32 mouse cellular contexts compared by ENCODE assay signal in the genomic region with DNA sequence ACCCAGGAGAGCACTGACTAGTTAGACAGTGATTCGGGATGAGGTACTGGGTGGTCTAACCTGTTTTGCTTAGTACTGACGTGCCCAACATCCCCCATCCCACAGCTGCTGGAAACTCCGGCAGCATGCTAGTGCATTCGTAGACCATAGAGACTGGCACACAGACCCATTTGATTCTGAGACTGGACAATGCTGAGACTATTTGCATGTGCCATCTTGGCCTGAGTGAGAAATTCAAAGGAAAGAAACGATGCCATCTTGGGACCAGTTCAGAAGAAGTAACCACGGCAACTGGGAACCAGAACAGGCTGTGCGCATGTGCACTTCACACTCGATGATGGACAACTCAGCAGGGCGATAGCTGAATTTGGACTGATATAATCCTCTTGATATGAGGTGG.
DNase-seq lines count a peak whose midpoint lies in the region; ATAC-seq and TF ChIP-seq lines count a peak whose summit lies in the region.
"Had no signal": no experiment of that assay in that cellular context is flagged by ENCODE, and none has a peak within 500 bp of the region (broad histone marks: within the 10 kb centered on the region; RNA-seq: fewer than 3 reads in every experiment).

No protein-coding gene starts in this region.

- no peak overlapping the region for H3K9ac ChIP-seq in hindbrain, postnatal 0 days (replicated peaks; ENCODE audit: low read length)
- no peak overlapping the region for H3K9ac ChIP-seq in hindbrain, embryonic 14.5 days
- H3K9ac ChIP-seq: embryonic facial prominence, embryonic 15.5 days; forebrain, embryonic 13.5 days; liver, embryonic 12.5 days; midbrain, embryonic 15.5 days had no signal

- no peaks in the 10 kb centered on the region for H3K36me3 ChIP-seq in hindbrain, postnatal 0 days (ENCODE audit: insufficient read depth, low read length)
- no peaks in the 10 kb centered on the region for H3K36me3 ChIP-seq in hindbrain, embryonic 14.5 days (replicated peaks; ENCODE audit: control insufficient read depth, insufficient read depth)
- H3K36me3 ChIP-seq: midbrain, embryonic 15.5 days had no signal

- peak; percentile 37 to 38 for DNase-seq in cerebellum, postnatal 14 days
- DNase-seq in hindbrain, postnatal 0 days (ENCODE audit: low spot score) = peak; percentile 72
- DNase-seq in hindbrain, embryonic 14.5 days (ENCODE audit: low spot score) = no peak
- DNase-seq in left cerebral cortex, postnatal 4 days = peak; percentile 35
- no peak for DNase-seq in left cerebral cortex, adult 18-20 months (ENCODE audit: low spot score in 2 of 2)
- peak; percentile 17 for DNase-seq in right cerebral cortex, postnatal 4 days
- DNase-seq in right cerebral cortex, postnatal 25 days = no peak
- DNase-seq: adrenal gland, postnatal 10 days; cerebellum, adult 11-12 months; cerebellum, postnatal 25 days; gastrocnemius, adult 2 months; gastrocnemius, postnatal 36 days; heart, adult 18-20 months; heart, postnatal 4 days; kidney, adult 9 months; kidney, postnatal 10 days; lung, adult 18-20 months; lung, postnatal 4 days; right cerebral cortex, postnatal 14 days; spleen, adult 18-20 months; thymus, postnatal 14 days had no signal

- intact Hi-C loops in left cerebral cortex, postnatal 4 days (cut with DNase I) = no loop called here

- no peaks in the 10 kb centered on the region for H3K27me3 ChIP-seq in hindbrain, postnatal 0 days (ENCODE audit: insufficient read depth, low read length)
- H3K27me3 ChIP-seq in hindbrain, embryonic 14.5 days (ENCODE audit: control insufficient read depth, insufficient read depth, low read length) = no peaks in the 10 kb centered on the region
- H3K27me3 ChIP-seq: embryonic facial prominence, embryonic 15.5 days; forebrain, embryonic 13.5 days; liver, embryonic 12.5 days; megakaryocyte, embryonic 14.5 days; midbrain, embryonic 15.5 days had no signal

- no peak for TF ChIP-seq CTCF in hindbrain, postnatal 0 days (IDR thresholded peaks at IDR 0.05; ENCODE audit: low read depth)

- WGBS in hindbrain, postnatal 0 days = 48% methylated on average over 9 of the region's 9 CpGs
- 67% methylated on average over 9 of the region's 9 CpGs for WGBS in hindbrain, embryonic 14.5 days

- no peak overlapping the region; the same call in 1 of the 2 replicates for H3K27ac ChIP-seq in hindbrain, postnatal 0 days
- no peak overlapping the region for H3K27ac ChIP-seq in hindbrain, embryonic 14.5 days
- H3K27ac ChIP-seq: embryonic facial prominence, embryonic 10.5 days; embryonic facial prominence, embryonic 15.5 days; forebrain, embryonic 13.5 days; gastrocnemius, adult 2 months; liver, embryonic 12.5 days; midbrain, embryonic 15.5 days had no signal

- H3K4me3 ChIP-seq in hindbrain, postnatal 0 days (ENCODE audit: low read length) = no peak overlapping the region
- no peak overlapping the region for H3K4me3 ChIP-seq in hindbrain, embryonic 14.5 days (replicated peaks; ENCODE audit: low read length)
- H3K4me3 ChIP-seq: embryonic facial prominence, embryonic 10.5 days; embryonic facial prominence, embryonic 15.5 days; forebrain, embryonic 13.5 days; gastrocnemius, adult 2 months; liver, embryonic 12.5 days; megakaryocyte, embryonic 14.5 days; midbrain, embryonic 15.5 days had no signal

- no peak for ATAC-seq in cerebellum, adult (ENCODE audit: insufficient number of reproducible peaks, low FRiP score, low TSS enrichment)
- ATAC-seq in hindbrain, postnatal 0 days = peak; percentile 73; the same call in 1 of the 2 replicates
- ATAC-seq in hindbrain, embryonic 14.5 days (ENCODE audit: low FRiP score) = no peak
- ATAC-seq: forebrain, embryonic 13.5 days; intestine, postnatal 0 days; liver, embryonic 12.5 days; lung, postnatal 0 days; midbrain, embryonic 15.5 days had no signal

- H3K4me1 ChIP-seq in hindbrain, postnatal 0 days (ENCODE audit: insufficient read depth, low read length) = peaks cover 13% of the 10 kb centered on the region; the same call in 1 of the 2 replicates
- peaks cover 8% of the 10 kb centered on the region; the same call in 1 of the 2 replicates for H3K4me1 ChIP-seq in hindbrain, embryonic 14.5 days (replicated peaks; ENCODE audit: control insufficient read depth, insufficient read depth, low read length)
- H3K4me1 ChIP-seq: embryonic facial prominence, embryonic 10.5 days; embryonic facial prominence, embryonic 15.5 days; liver, embryonic 12.5 days had no signal

- no peak overlapping the region for H3K4me2 ChIP-seq in hindbrain, postnatal 0 days (ENCODE audit: low read depth, low read length)
- no peak overlapping the region for H3K4me2 ChIP-seq in hindbrain, embryonic 14.5 days (replicated peaks)
- H3K4me2 ChIP-seq: embryonic facial prominence, embryonic 15.5 days; forebrain, embryonic 13.5 days; heart, embryonic 11.5 days; liver, embryonic 12.5 days; midbrain, embryonic 15.5 days had no signal

- H3K9me3 ChIP-seq in hindbrain, postnatal 0 days (ENCODE audit: low read length) = no peaks in the 10 kb centered on the region
- no peaks in the 10 kb centered on the region for H3K9me3 ChIP-seq in hindbrain, embryonic 14.5 days (ENCODE audit: control insufficient read depth, low read length)
- H3K9me3 ChIP-seq: embryonic facial prominence, embryonic 10.5 days; embryonic facial prominence, embryonic 15.5 days; forebrain, embryonic 13.5 days; G1E; liver, embryonic 12.5 days; megakaryocyte, embryonic 14.5 days; midbrain, embryonic 15.5 days had no signal

Comparison
In these comparisons a context has a peak if more than half of its experiments do, and no peak if none do; other contexts are left out.
1. DNase-seq: peak in cerebellum, postnatal 14 days (2 of 2), hindbrain, postnatal 0 days (single experiment), left cerebral cortex, postnatal 4 days (single experiment) and right cerebral cortex, postnatal 4 days (single experiment); none in hindbrain, embryonic 14.5 days (single experiment), left cerebral cortex, adult 18-20 months (0 of 2) and right cerebral cortex, postnatal 25 days (single experiment).